Mouse (Mus musculus): Measurements from ENCODE around the gene Vmn2r84.
A peak's percentile ranks its signal among the peaks of the same experiment; 100 is the strongest.
"Not testable (repeated sequence)": the region's sequence is repeated elsewhere in the genome, so short reads cannot be mapped to it uniquely, and the experiment has no call there.

Vmn2r84 gene

GRCm38 (mm10) chr10:130394232-130394631, at the start of gene Vmn2r84:
Vmn2r84 (minus strand) TSS chr10:130394332.
- no peak for DNase-seq (ENCODE audit: low spot score in 2 of 2)

GRCm38 (mm10) chr10:130434185-130434898, 40.2 kb upstream of the Vmn2r84 start:
- not testable (repeated sequence) for DNase-seq (ENCODE audit: low spot score in 2 of 2)

- not testable (repeated sequence) for DNase-seq (ENCODE audit: low spot score in 2 of 2)
These were observed 35.5 kb upstream of the Vmn2r84 start, which contains the start of gene Vmn2r85 for GRCm38 (mm10) chr10:130429603-130430002. Vmn2r85 (minus strand) TSS chr10:130429703.

GRCm38 (mm10) chr10:130422368-130422767, 28.2 kb upstream of the Vmn2r84 start:
- DNase-seq (ENCODE audit: low spot score in 2 of 2): not testable (repeated sequence)

- no peak for DNase-seq (ENCODE audit: low spot score in 2 of 2)
These were observed 26.3 kb upstream of the Vmn2r84 start for GRCm38 (mm10) chr10:130420401-130420800.

GRCm38 (mm10) chr10:130419954-130420353, 25.8 kb upstream of the Vmn2r84 start:
- not testable (repeated sequence) for DNase-seq (ENCODE audit: low spot score in 2 of 2)

GRCm38 (mm10) chr10:130416352-130416751, 22.2 kb upstream of the Vmn2r84 start:
- not testable (repeated sequence) for DNase-seq (ENCODE audit: low spot score in 2 of 2)

- not testable (repeated sequence) for DNase-seq (ENCODE audit: low spot score in 2 of 2)
These were observed 18.1 kb upstream of the Vmn2r84 start for GRCm38 (mm10) chr10:130412167-130412698.

- DNase-seq (ENCODE audit: low spot score in 2 of 2): no peak
These were observed 19.0 kb downstream of the Vmn2r84 start for GRCm38 (mm10) chr10:130375145-130375544.

GRCm38 (mm10) chr10:130372491-130373173, 21.5 kb downstream of the Vmn2r84 start:
- no peak for DNase-seq (ENCODE audit: low spot score in 2 of 2)

GRCm38 (mm10) chr10:130371644-130372043, 22.5 kb downstream of the Vmn2r84 start:
- no peak for DNase-seq (ENCODE audit: low spot score in 2 of 2)

- DNase-seq (ENCODE audit: low spot score in 2 of 2): no peak
These were observed 24.0 kb downstream of the Vmn2r84 start for GRCm38 (mm10) chr10:130370005-130370682.

- DNase-seq (ENCODE audit: low spot score in 2 of 2): no peak
These were observed 25.7 kb downstream of the Vmn2r84 start for GRCm38 (mm10) chr10:130368384-130368783.

GRCm38 (mm10) chr10:130364766-130365165, 29.4 kb downstream of the Vmn2r84 start:
- no peak for DNase-seq (ENCODE audit: low spot score in 2 of 2)

GRCm38 (mm10) chr10:130363438-130364164, 30.5 kb downstream of the Vmn2r84 start:
- no peak for DNase-seq (ENCODE audit: low spot score in 2 of 2)

- DNase-seq (ENCODE audit: low spot score in 2 of 2): no peak
These were observed 50.1 kb downstream of the Vmn2r84 start for GRCm38 (mm10) chr10:130344056-130344455.

GRCm38 (mm10) chr10:130340050-130340449, 54.1 kb downstream of the Vmn2r84 start:
- DNase-seq (ENCODE audit: low spot score in 2 of 2): not testable (repeated sequence)

GRCm38 (mm10) chr10:130337581-130337980, 56.6 kb downstream of the Vmn2r84 start:
- peak in 1 of 2 experiments; percentile 39 for DNase-seq (ENCODE audit: low spot score in 2 of 2)

- DNase-seq (ENCODE audit: low spot score in 2 of 2): no peak
These were observed 57.7 kb downstream of the Vmn2r84 start for GRCm38 (mm10) chr10:130336385-130336784.

GRCm38 (mm10) chr10:130330711-130331110, 63.4 kb downstream of the Vmn2r84 start:
- no peak for DNase-seq (ENCODE audit: low spot score in 2 of 2)

All from thymus, postnatal 10 days (tissue).